Mouse (Mus musculus): Measurements from ENCODE around the gene Tcf25.
"Not testable (repeated sequence)": the region's sequence is repeated elsewhere in the genome, so short reads cannot be mapped to it uniquely, and the experiment has no call there.

Tcf25 gene

GRCm38 (mm10) chr8:123430936-123431335, 57.4 kb downstream of the Tcf25 start:
- DNase-seq (ENCODE audit: low spot score) = not testable (repeated sequence)

GRCm38 (mm10) chr8:123431616-123432365, 58.2 kb downstream of the Tcf25 start:
- no peak for DNase-seq (ENCODE audit: low spot score)

GRCm38 (mm10) chr8:123432381-123432780, 58.8 kb downstream of the Tcf25 start:
- DNase-seq (ENCODE audit: low spot score) = no peak

GRCm38 (mm10) chr8:123433241-123433974, 59.9 kb downstream of the Tcf25 start:
- not testable (repeated sequence) for DNase-seq (ENCODE audit: low spot score)

GRCm38 (mm10) chr8:123441788-123442187, 68.2 kb downstream of the Tcf25 start:
- DNase-seq (ENCODE audit: low spot score) = no peak

- DNase-seq (ENCODE audit: low spot score) = no peak
Observed at GRCm38 (mm10) chr8:123442351-123442750, 68.8 kb downstream of the Tcf25 start.

GRCm38 (mm10) chr8:123442871-123443575, 69.5 kb downstream of the Tcf25 start:
- peak; percentile 89 for DNase-seq (ENCODE audit: low spot score)

GRCm38 (mm10) chr8:123443576-123443921, 70.0 kb downstream of the Tcf25 start:
- DNase-seq (ENCODE audit: low spot score) = no peak

GRCm38 (mm10) chr8:123444131-123444530, 70.6 kb downstream of the Tcf25 start:
- no peak for DNase-seq (ENCODE audit: low spot score)

GRCm38 (mm10) chr8:123445981-123446380, 72.4 kb downstream of the Tcf25 start:
- no peak for DNase-seq (ENCODE audit: low spot score)

- DNase-seq (ENCODE audit: low spot score) = no peak
Observed at GRCm38 (mm10) chr8:123446799-123447198, 73.2 kb downstream of the Tcf25 start.

- no peak for DNase-seq (ENCODE audit: low spot score)
Observed at GRCm38 (mm10) chr8:123450783-123451182, 77.2 kb downstream of the Tcf25 start.

- not testable (repeated sequence) for DNase-seq (ENCODE audit: low spot score)
Observed at GRCm38 (mm10) chr8:123451747-123452146, 78.2 kb downstream of the Tcf25 start.

GRCm38 (mm10) chr8:123452149-123452548, 78.6 kb downstream of the Tcf25 start:
- DNase-seq (ENCODE audit: low spot score) = no peak

- no peak for DNase-seq (ENCODE audit: low spot score)
Observed at GRCm38 (mm10) chr8:123453291-123453690, 79.7 kb downstream of the Tcf25 start.

All from T-cell, adult 2 months (primary cell).